Mouse (Mus musculus): ENCODE data around the gene Zfp3. TPM values are rescaled to one million over a fixed set of nuclear protein-coding genes. Genes with fewer than 3 reads are reported as not detected.
"Not testable (repeated sequence)": the region's sequence is repeated elsewhere in the genome, so short reads cannot be mapped to it uniquely, and the experiment has no call there.

Zfp3 gene
- total RNA-seq, 1 experiment from 2014 or later, result 3.7 TPM

DNA sequence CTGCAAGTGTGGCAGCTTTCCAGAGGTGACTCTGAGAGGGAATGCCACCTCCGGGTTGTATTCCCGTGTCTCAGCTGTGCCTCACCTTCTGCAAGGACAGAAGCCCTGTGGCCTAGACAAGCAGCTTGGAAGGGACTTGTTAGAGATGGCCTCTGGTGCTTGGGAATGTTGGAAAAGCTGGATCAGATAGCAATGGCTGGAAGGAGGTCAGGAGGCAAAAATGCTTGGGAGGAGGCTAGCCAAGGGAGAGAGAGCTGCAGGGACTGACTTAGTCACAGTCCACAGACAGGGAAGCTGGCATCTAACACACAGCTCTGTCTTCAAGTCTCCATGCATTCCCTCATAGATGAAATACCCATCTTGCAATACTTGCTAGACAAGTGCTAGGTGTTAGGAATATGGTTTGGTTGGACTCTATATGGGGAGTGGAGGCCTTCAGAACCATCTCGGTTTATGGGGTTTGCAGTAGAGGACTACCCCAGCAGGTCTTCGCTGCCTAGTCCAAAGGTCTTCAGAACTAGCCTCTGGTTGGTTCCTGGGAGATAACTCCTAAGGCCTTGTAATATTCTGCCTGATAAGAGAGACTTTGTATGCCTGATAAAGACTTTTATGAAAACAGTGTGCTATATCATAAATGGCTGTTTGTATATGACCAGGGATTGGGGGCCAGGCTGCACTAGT is 11.5 kb upstream of the Zfp3 start:
- no peak for ATAC-seq (replicated peaks in 1 of 2; ENCODE audit: insufficient read depth in 1 of 2, low FRiP score in 2 of 2, low TSS enrichment in 1 of 2, low read depth in 1 of 2, poor library complexity in 2 of 2, severe bottlenecking in 2 of 2)

DNA sequence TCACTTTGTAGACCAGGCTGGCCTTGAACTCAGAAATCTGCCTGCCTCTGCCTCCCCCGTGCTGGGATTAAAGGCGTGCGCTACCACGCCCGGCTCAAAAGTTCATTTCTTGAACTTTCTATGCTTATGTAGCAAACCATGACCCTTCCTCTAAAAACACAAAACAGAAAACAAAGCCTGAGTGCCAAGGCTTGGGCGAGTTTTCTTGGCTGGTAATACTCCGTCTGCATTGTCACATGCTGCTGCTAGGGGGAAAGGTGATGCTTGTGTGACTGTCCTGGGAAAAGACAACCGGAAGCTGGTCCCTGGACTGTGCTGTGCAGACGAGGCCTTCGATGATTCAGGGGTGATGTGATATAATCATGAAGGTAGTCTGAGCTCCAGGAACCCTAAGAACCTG is 10.9 kb upstream of the Zfp3 start:
- ATAC-seq (replicated peaks in 1 of 2; ENCODE audit: insufficient read depth in 1 of 2, low FRiP score in 2 of 2, low TSS enrichment in 1 of 2, low read depth in 1 of 2, poor library complexity in 2 of 2, severe bottlenecking in 2 of 2), result no peak

DNA sequence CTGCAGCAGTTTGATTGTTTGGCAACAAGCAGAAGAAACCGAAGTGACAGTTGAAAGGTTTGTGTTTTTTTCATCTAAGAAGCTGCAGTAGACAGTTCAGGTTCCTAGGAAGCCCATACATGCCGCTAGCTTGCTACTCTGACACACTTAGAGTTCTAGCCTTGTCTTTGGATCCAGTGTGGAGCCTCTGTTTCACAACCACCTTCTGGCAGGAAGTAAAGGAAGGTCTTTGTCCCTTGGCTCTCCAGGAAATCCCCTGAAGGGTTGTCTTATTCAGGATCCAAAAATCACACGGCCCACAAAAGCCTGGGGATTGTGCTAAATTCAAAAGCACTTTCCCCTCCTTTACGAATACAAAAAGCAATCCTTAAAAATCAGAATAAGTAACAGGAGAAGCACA is 9.5 kb upstream of the Zfp3 start:
- no peak for ATAC-seq (replicated peaks in 1 of 2; ENCODE audit: insufficient read depth in 1 of 2, low FRiP score in 2 of 2, low TSS enrichment in 1 of 2, low read depth in 1 of 2, poor library complexity in 2 of 2, severe bottlenecking in 2 of 2)

DNA sequence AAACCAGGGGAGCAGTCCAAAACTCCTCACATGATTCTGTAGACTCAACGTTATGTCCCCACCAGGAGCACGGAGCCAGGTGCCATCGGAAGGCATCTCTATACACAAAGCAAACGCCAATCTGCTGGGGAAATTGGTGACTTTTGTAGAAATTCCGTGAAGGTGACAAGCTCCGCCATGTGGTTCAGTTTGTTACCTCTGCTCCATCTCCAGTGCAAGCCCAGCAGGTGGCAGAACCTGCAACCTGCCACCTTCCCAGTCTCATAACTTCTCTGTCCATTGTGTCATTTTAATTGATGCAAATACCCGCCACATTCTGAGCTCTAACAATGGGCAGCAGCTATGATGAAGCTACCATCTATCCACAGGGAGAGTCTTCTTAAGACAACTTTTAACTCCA is 9.1 kb upstream of the Zfp3 start:
- ATAC-seq (replicated peaks in 1 of 2; ENCODE audit: insufficient read depth in 1 of 2, low FRiP score in 2 of 2, low TSS enrichment in 1 of 2, low read depth in 1 of 2, poor library complexity in 2 of 2, severe bottlenecking in 2 of 2), result 0 out of 4 replicates have a peak, but pooled peaks of 1 of the 2 experiments have one; percentile 22

DNA sequence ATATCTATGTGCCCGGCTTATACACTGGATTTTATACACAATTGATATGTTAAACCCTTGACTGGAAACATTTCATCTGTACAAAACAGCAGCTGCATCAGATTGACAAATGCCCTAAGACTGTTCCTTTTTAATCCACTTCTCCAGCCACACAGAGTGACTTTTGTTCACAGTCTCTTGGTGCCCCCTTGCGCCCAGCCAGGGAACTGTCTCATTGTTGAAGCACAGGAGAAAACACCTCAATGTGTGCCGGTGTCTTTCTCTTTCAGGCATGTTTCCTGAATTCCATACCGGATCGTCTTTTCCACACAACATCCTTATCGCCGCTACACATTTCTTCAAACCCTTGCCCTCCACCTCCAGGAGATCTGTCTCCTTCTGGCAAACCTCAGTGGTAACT is 8.4 kb upstream of the Zfp3 start:
- peak; percentile 73 to 92 for ATAC-seq (replicated peaks in 1 of 2; ENCODE audit: insufficient read depth in 1 of 2, low FRiP score in 2 of 2, low TSS enrichment in 1 of 2, low read depth in 1 of 2, poor library complexity in 2 of 2, severe bottlenecking in 2 of 2)

DNA sequence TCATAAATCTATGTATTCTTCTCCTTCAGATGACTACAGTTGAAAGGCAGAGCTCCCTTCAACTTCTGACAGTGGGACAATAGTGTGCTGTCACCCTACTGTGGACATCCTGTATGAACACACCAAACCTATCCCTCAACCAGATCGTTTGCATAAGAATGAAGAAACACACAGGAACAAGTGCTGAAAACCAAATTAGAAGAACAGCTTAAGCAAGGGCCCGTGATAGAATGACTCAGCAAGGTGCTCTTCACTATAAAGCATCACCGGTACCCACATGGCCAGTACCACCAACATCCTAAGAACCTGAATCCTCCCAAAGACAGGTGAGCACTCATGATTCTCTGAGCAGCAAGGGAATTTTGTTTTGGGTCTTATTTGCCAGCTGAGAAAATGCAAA is 3.6 kb upstream of the Zfp3 start:
- ATAC-seq (replicated peaks in 1 of 2; ENCODE audit: insufficient read depth in 1 of 2, low FRiP score in 2 of 2, low TSS enrichment in 1 of 2, low read depth in 1 of 2, poor library complexity in 2 of 2, severe bottlenecking in 2 of 2), result not testable (repeated sequence)

DNA sequence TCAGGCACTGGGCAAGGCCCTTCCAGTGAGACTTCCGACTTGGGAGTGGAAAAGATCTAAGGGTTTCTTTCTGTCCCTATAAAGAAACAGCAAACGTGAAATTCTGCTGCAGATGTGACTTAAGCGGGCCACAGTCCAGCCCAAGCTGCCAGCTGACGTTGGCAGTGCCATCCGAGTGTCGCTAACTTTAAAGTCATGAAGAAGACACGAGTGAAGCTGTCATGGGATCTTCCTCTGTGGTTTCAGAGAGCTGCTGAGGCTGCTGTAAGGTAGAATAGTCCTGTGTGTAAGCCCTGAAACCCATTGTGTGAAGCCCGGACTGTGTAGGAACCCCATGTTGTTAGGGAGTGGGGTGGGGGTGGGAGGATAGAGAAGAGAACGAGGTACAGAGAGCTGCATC is 1.4 kb upstream of the Zfp3 start:
- no peak for ATAC-seq (replicated peaks in 1 of 2; ENCODE audit: insufficient read depth in 1 of 2, low FRiP score in 2 of 2, low TSS enrichment in 1 of 2, low read depth in 1 of 2, poor library complexity in 2 of 2, severe bottlenecking in 2 of 2)

DNA sequence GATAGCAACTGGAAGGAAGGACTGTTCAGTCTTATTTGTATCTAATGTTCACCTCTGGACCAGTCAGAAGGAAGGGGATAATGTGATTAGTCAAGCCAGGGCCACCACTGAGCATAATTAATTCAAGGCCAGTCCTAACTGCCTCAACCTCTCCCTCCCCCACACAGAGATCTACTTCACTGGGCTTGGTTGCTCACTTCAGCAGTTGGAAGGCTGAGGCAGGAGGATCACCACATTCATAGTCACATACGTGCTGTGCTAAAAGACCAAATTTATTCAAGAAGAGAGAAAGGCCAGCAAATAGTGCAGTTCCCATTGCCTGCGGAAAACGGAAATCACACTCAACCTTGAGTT is 450 bp upstream of the Zfp3 start:
- no peak for ATAC-seq (replicated peaks in 1 of 2; ENCODE audit: insufficient read depth in 1 of 2, low FRiP score in 2 of 2, low TSS enrichment in 1 of 2, low read depth in 1 of 2, poor library complexity in 2 of 2, severe bottlenecking in 2 of 2)

DNA sequence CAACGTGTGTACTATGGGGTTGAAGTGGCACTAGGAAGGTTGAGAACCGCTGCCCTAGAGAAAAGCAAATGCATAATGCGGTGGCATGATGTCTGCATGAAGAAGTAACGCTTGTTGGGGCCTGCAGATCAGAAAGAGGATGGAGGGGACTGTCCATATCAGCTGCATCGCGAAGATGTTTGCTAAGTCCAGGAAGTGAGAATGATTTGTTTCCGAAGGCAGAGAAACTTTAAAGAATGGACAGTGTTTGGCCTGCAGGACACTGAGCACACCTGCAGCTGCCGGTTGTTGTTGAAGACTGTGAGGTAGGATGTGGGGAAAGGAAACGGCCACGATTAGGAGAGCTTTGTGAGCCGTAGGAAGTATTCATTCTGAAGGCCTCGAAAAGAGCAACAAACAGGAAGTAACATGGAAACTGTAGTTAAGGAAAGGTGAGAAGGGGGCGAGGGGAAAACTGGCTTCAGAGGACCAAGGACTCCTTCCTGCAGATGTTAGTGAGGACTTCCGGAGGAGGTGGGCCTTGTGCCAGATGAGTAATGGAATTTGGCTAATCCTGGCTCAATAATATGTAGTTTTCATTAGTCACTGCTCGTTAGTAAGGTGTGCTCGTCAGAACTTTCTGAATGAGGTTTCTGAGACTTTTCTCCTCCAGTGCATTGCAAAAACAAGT is 1.9 kb downstream of the Zfp3 start:
- peak in 1 of 2 experiments; percentile 29; a peak in 1 of 4 replicates for ATAC-seq (replicated peaks in 1 of 2; ENCODE audit: insufficient read depth in 1 of 2, low FRiP score in 2 of 2, low TSS enrichment in 1 of 2, low read depth in 1 of 2, poor library complexity in 2 of 2, severe bottlenecking in 2 of 2)

DNA sequence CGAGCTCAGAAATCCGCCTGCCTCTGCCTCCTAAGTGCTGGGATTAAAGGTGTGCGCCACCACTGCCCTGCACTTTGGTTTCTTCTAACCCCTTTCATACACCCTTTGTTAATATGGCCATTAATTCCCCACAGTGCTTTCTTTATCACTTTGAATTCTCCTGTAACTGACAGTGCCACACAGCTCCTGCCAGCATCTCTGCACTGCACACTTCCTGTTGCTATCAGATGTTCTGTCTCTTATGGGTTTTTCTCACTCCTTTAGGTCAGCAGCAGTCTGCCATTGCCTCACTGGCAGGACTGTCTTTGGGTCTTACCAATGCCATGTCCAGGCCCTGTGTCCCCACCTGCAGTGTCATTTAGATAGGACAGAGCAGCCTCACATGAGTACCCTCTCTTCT is 6.8 kb downstream of the Zfp3 start:
- no peak for ATAC-seq (replicated peaks in 1 of 2; ENCODE audit: insufficient read depth in 1 of 2, low FRiP score in 2 of 2, low TSS enrichment in 1 of 2, low read depth in 1 of 2, poor library complexity in 2 of 2, severe bottlenecking in 2 of 2)

DNA sequence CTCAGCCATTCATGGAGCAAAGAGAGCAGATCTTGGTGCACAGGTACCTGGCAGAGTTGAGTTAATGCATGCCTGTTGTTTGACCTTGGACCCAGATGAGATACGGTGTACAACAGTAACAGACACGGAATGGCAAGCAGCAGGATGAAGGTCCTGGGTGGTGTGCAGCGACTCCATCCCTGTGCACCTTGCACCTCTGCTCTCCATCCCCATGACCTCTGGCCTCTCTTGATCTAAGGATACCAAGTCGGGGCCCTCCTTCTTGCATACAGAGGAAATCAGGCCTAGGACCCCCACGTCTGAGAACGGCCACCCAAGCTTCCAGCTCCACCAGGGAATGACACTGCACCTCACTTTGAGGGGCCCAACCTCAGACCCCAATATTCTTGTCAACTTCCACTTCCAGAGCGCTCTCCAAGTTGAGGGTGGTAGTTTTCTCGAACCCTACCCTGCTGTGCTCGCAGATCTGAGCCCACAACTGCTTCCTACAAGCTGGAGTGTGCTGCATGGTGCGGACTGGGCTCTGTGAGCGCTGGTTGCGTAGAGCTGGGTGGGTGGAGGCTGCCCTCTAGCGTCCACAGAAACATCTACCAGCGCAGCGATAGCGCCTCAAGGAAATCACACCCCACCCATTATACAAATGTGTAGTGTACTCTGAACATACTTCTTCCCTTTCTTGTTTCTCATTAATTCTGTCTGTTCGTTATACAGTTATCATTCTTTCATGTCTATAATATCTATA is 13.0 kb downstream of the Zfp3 start:
- peak; percentile 95 to 97 for ATAC-seq (replicated peaks in 1 of 2; ENCODE audit: insufficient read depth in 1 of 2, low FRiP score in 2 of 2, low TSS enrichment in 1 of 2, low read depth in 1 of 2, poor library complexity in 2 of 2, severe bottlenecking in 2 of 2)

DNA sequence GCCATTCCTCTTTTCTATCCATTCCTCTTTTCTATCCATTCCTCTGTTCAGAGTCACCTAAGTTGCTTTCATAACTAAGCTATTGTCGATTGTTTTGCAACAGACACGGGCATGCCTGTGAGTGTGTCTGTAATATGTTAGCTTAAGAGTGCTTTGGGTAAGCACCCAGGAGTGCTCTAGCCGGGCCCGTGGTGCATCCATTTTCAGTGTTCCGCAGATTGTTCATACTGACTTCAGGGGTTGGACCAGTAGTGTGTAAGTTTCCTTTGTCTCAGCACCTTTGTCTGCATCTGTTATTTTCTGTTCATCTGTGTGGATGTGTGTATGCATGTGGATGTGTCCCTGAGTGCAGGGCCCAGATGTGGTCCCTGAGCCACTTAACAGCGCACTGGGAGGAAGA is 13.6 kb downstream of the Zfp3 start:
- no peak for ATAC-seq (replicated peaks in 1 of 2; ENCODE audit: insufficient read depth in 1 of 2, low FRiP score in 2 of 2, low TSS enrichment in 1 of 2, low read depth in 1 of 2, poor library complexity in 2 of 2, severe bottlenecking in 2 of 2)

DNA sequence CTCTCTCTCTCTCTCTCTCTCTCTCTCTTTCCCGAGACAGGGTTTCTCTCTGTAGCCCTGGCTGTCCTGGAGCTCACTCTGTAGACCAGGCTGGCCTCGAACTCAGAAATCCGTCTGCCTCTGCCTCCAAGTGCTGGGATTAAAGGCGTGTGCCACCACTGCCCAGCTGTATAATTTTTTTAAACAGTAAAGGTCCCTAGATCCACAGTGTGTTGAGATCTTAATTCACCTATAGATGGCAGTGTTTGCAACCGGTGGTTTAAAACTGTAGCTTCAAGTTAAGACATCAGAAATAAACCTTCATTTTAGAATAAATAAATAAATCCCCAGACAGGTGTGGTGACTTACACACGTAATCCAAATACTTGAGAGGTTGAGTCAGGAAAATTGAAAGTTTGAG is 14.0 kb downstream of the Zfp3 start:
- ATAC-seq (replicated peaks in 1 of 2; ENCODE audit: insufficient read depth in 1 of 2, low FRiP score in 2 of 2, low TSS enrichment in 1 of 2, low read depth in 1 of 2, poor library complexity in 2 of 2, severe bottlenecking in 2 of 2), result peak in 1 of 2 experiments; percentile 57; a peak in 2 of 4 replicates

DNA sequence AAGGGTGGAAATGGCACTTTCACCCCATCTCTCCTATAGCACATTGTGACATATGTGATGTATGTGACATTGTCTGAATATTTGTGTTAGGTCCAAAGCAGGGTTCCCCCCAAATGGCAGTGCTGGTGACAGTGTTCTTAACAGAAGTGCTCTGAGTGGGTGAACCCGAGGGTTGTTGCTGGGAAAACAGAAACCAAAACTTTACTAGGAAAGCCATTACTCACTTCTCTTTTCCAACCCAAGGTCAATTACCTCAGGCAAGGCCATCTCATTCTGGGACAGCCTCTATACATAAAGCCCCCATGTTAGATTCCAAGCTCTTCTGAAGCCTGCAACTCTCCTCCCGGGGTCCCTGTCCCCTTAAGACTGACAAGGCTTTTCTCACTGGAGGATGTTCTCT is 21.9 kb downstream of the Zfp3 start:
- no peak for ATAC-seq (replicated peaks in 1 of 2; ENCODE audit: insufficient read depth in 1 of 2, low FRiP score in 2 of 2, low TSS enrichment in 1 of 2, low read depth in 1 of 2, poor library complexity in 2 of 2, severe bottlenecking in 2 of 2)

DNA sequence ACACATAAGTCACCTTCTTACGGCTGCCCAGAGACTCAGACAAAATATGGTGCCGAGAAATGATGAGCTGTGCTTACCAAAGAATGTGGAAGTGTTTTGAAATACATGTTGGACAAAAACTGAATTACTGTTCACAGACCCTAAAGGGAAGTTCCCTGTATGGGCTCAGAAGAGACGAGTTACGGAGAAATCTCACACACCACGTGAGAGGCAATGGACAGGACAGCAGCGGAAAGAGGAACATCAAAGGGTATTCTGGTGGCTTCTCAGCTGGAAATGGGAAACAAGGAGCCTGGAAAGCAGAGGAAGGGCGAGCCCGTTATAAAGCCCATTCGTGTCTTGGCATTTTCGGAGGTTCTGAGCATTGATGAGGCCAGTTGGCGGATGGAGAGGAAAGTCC is 23.0 kb downstream of the Zfp3 start:
- peak in 1 of 2 experiments; percentile 34; a peak in 1 of 4 replicates for ATAC-seq (replicated peaks in 1 of 2; ENCODE audit: insufficient read depth in 1 of 2, low FRiP score in 2 of 2, low TSS enrichment in 1 of 2, low read depth in 1 of 2, poor library complexity in 2 of 2, severe bottlenecking in 2 of 2)

DNA sequence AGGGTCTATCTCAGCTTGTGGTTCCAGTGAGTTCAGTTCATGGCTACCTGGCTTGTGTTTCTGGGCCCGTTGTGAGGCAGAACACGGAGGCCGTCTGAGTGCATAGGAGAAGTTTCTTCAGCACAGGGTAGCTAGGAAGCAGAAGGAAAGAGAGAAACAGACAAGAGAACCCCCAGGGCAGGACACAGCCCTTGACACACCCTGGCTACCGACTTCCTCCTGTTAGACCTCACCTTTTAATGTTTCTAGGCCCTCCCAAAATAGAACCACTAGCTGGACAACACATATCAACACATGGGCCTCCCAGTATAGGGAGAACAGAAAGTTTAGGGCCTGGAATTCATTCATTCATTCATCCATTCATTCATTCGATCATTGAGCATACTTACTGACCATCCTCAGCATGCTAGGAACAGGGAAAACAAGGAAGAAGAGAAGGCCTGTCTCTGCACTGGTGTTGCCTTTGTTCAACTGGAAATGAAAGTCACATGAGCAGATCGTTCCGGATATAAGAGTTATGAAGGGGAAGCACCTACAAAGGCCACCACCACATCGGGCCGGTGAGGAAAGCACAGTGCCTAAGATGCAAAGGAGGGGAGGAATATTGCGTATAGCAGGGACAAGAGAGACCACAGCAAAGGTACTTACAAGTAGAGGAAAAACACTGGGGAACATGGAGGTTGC is 25.1 kb downstream of the Zfp3 start:
- peak; percentile 64 to 80 for ATAC-seq (replicated peaks in 1 of 2; ENCODE audit: insufficient read depth in 1 of 2, low FRiP score in 2 of 2, low TSS enrichment in 1 of 2, low read depth in 1 of 2, poor library complexity in 2 of 2, severe bottlenecking in 2 of 2)

DNA sequence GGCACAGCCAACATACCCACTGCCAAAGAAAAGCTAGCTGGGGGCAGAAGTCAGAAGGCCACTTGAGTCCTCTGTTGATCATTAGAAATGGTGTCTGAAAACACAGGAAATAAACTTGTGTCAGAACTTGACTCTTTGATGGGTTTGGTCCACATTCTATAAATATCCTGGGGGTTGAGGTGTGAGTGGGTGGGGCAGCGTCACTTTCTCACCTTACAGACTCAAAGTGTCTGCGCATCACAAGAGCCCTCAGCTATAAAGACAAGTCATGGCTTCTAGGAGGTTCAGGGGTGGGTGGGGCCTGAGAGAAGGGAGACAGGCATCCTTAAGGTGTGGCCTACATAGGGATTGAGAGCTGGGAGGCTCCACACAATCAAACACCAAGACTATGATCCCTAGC is 26.4 kb downstream of the Zfp3 start:
- no peak for ATAC-seq (replicated peaks in 1 of 2; ENCODE audit: insufficient read depth in 1 of 2, low FRiP score in 2 of 2, low TSS enrichment in 1 of 2, low read depth in 1 of 2, poor library complexity in 2 of 2, severe bottlenecking in 2 of 2)

All from hematopoietic stem cell, adult 5-6 weeks (primary cell).